Mouse (Mus musculus) lung, adult 2 months (tissue): ENCODE measurements at regions not wholly inside any gene's neighbourhood (a gene's known extent, or its start where the extent isn't known, plus 50 kb on each side); places are given as distances from the start of the nearest gene placed in this dataset.

Experiments used
- DNase-seq: peaks from one replicate; pipeline ENCODE4 v3.0.0; 2022
- H3K4me1 ChIP-seq: fragments of 200-500 bp; 2 replicates; pipeline ENCODE4 v1.6.1; 2011; ENCODE audit warnings: low read length; ENCODE audit not compliant: control insufficient read depth, insufficient read depth
- H3K4me3 ChIP-seq: fragments of 200-500 bp; replicated peaks from 2 replicates; pipeline ENCODE3; 2011; ENCODE audit warnings: low read depth, mild to moderate bottlenecking, control low read depth, low read length; ENCODE audit errors: extremely low read depth
- CTCF ChIP-seq: fragments of 200-500 bp; IDR thresholded peaks from 2 replicates; pipeline ENCODE4 v1.5.1; 2011; ENCODE audit warnings: mild to moderate bottlenecking, low read length, control low read depth; ENCODE audit not compliant: insufficient read depth
- POLR2A ChIP-seq: fragments of 200-500 bp; IDR thresholded peaks from 2 replicates; pipeline ENCODE4 v1.6.1; 2011; ENCODE audit warnings: low read depth, mild to moderate bottlenecking, control low read depth, low read length, borderline replicate concordance; ENCODE audit errors: extremely low read depth
- WGBS: fragments of 180-500 bp; shearing (Covaris S2); methylation state at CpG from one replicate; pipeline ENCODE4 v1.1.7; 2018; 5-methylcytosine and 5-hydroxymethylcytosine counted together

DNA sequence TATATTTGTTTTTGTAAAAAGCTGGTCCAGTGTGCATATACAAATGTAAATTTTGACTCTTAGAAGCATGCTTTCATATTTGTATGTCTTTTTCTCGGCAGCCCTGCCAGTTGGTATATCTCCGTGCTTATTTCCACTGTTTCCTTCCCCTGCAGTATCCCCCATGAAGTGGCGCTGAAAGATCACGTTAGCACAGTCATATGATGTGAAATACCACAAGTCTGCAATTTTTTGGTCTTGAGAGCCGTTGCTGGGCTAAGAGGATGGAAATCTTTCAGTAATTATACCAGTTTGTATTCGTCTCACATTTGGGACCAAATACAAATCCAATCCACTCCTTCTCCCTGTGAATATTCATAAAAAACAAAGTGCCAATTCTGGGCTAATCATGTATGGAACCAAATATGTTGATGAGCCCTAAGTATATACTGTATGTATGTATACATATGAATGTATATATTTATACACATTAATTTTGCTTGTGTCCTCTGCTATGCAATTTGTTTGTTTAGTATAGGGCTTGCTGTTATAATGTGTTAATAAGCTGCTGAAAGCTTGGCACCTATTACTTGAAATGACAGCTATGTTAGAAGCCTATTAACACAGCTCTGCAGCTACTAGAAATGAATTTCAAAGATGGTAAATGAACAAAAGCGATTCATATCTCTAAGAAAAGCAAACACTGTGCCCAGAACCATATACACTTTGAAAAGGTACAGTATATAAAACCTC is 283.8 kb upstream of the Dph6 start:
- TF ChIP-seq POLR2A (no peak), CTCF (no peak)
- DNase-seq: no peak
- Histone ChIP-seq H3K4me3 (no peak overlapping the region), H3K4me1 (no peaks in the 10 kb centered on the region)
- WGBS: 31% methylated on average over 7 of the region's 7 CpGs

DNA sequence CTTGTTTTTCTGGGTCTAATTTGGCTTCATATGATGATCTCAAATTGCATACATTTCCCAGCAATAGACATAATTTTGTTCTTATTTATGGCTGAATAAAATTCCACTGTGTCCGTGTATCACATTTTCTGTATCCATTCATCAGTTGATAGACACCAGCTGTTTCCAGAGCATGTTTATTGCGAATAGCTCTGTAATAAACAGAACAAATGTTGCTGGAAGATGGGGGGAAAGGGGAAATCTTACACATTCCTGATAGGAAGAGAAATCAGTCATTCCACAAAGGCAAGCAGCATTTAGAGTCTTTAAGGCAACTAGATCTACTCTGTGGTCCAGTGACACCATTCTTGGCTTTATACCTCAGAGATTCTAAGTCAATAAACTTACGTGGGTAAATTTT is 311.3 kb upstream of the Dph6 start:
- no peak overlapping the region for H3K4me3 ChIP-seq
- TF ChIP-seq CTCF: no peak
- TF ChIP-seq POLR2A: no peak
- DNase-seq: no peak
- no peaks in the 10 kb centered on the region for H3K4me1 ChIP-seq
- 70% methylated on average over 3 of the region's 3 CpGs for WGBS

DNA sequence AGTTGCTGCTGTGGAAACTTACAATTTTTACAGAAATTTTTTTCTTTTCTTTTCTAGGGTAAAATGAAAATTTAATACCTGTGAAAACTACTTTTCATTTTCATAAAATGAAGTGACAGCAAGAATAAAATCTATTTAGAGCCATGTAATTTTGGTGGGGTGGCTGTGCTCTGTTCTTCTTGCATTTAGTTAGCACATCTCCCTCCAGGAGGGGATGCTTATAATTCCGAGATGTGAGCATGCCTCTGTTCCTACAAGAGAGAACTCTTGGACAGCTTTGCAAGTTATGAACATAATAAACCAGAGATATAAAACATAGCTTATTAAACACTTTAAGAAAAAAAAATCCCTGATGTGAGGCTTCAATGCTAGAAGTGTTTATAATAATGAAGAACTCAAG is 313.9 kb upstream of the Dph6 start:
- TF ChIP-seq POLR2A: no peak
- TF ChIP-seq CTCF: no peak
- Histone ChIP-seq H3K4me3 (no peak overlapping the region), H3K4me1 (no peaks in the 10 kb centered on the region)
- no peak for DNase-seq
- 69% methylated on average over 1 of the region's 1 CpGs for WGBS

DNA sequence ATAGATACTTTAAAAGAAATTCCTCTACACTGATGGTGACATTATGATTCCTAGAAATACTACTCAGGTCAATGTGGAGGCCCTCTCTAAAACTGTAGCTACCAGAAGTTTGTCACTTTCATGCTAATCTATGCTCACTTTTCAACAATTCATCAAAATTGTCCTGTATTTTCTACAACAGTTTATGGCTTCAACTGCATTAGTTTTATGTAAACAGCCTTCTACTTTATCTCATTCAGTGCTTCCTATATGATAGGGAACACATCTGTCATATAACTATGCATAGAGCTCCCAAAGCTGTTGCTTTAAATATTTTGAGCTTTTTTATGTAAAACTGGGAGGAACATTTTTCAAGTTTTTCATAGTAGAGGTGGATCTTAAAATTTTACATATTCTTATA is 338.7 kb upstream of the Dph6 start:
- H3K4me1 ChIP-seq: no peaks in the 10 kb centered on the region
- TF ChIP-seq POLR2A (no peak), CTCF (no peak)
- no peak overlapping the region for H3K4me3 ChIP-seq
- DNase-seq: no peak

DNA sequence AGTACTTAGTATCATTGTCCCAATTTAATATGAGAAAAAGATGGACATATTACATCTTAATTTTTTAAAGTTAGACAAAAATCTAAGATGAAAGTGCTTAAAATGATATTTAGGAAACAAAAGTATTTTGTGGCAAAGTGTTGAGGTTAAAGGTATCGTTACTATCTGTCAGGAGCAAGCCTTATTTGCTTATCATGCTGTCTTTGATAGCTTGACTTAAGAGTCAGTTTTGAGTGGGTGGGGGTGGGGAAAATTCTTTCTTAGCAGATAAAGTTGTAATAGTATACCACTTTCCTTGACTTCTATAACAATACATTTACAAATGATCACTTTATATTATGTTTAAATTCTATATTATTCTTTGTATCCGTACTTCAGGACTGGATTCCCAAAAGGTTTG is 339.1 kb upstream of the Dph6 start:
- H3K4me3 ChIP-seq: no peak overlapping the region

DNA sequence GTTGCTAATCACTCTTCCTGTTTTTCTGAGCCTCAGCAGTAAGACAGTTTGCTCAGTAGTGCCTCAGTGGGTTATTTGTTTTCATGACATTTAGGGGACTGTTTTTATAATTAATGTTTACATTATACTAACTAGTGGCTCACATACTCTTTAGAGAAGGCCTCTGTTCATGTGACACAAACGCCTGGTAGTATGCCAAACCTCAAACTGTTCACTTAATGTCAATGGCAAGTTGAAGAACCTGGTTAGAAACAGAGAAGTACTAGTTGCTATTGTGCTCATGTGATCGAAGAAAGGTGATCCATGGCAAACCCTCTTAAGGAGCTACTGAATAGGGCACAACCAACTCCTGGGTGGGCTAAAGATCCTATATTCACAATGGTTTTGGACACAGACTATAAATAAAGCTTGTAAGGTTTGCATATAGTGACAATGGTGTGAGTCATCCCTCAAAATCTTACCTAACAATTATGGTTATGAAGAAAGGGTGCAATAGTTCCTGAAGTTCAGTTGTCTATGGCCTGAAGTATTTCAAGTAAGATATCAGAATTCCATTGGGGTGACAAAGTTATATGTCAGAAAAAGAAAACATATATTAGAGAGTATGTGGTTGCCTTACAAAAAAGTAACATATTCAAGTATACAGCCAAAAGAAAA is 340.1 kb upstream of the Dph6 start:
- H3K4me3 ChIP-seq: no peak overlapping the region
- TF ChIP-seq CTCF: no peak
- WGBS: 56% methylated on average over 2 of the region's 2 CpGs
- H3K4me1 ChIP-seq: no peaks in the 10 kb centered on the region
- no peak for DNase-seq

More for the DNA sequence above, 339.1 kb upstream of the Dph6 start:
- WGBS: 78% methylated on average over 2 of the region's 2 CpGs
- H3K4me1 ChIP-seq: no peaks in the 10 kb centered on the region
- no peak for DNase-seq
- TF ChIP-seq CTCF: no peak
- no peak for TF ChIP-seq POLR2A

DNA sequence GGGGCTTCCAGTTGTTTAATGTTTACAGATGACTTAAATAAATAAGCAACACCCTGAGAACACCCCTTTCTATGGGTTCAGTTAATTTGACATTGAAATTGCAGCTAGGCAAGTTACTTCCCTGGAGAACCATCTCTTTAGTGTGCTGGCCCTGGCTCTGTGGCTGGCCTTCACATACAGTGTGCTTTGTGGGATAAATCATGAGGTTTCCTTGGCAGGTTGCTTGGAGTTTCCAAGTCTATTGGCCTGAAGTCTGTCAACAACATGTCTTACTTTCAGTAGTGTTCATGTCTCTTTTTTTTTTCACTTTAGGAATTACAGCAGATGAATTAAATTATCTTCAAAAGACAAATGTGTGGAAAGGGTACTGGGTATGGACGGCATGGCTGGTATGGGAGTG is 359.2 kb upstream of the Dph6 start:
- DNase-seq: no peak
- Histone ChIP-seq H3K4me3 (no peak overlapping the region), H3K4me1 (no peaks in the 10 kb centered on the region)
- TF ChIP-seq CTCF (no peak), POLR2A (no peak)
- WGBS: 92% methylated on average over 1 of the region's 1 CpGs

DNA sequence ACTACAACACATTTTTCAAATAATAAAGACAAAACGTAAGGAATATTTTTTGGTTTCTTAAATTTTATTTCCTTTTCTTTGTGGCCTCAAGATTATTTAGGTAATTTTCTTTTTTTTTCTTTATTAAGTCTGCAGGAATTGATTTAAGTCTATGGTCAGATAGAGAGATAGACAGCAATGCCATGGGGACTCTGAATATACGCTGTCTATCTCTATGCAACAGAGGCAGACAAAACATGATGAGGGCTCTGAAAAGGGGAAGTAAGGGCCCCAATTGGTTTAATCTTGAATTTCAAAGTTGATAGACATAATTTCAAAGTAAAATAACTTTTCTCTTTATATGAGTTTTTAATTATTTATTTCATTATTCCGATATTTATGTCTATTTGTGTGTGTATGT is 372.0 kb upstream of the Dph6 start:
- no peak overlapping the region for H3K4me3 ChIP-seq
- WGBS: 89% methylated on average over 3 of the region's 3 CpGs
- no peak for DNase-seq
- no peak for TF ChIP-seq POLR2A
- TF ChIP-seq CTCF: no peak
- H3K4me1 ChIP-seq: no peaks in the 10 kb centered on the region

DNA sequence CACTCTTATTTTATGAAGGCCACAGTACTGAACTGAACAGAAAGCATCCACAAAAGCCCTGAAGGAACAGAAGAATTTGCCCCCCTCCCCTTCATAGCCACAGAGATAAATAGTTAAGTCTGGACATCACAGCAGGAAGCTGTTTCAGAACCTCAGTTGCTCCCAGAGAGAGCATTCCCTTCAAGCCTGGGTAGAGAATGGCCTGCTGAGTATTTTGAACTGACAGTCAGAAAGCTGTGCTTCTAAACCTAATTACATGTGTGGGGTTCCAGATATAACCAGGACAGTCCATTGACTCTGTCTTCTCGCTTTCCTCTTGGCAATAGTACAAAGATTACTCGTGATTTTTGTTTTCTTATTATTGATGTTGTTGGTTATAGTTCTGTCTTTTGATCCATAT is 376.4 kb upstream of the Dph6 start:
- TF ChIP-seq CTCF (no peak), POLR2A (no peak)
- Histone ChIP-seq H3K4me3 (no peak overlapping the region), H3K4me1 (no peaks in the 10 kb centered on the region)
- DNase-seq: no peak
- 53% methylated on average over 2 of the region's 2 CpGs for WGBS

DNA sequence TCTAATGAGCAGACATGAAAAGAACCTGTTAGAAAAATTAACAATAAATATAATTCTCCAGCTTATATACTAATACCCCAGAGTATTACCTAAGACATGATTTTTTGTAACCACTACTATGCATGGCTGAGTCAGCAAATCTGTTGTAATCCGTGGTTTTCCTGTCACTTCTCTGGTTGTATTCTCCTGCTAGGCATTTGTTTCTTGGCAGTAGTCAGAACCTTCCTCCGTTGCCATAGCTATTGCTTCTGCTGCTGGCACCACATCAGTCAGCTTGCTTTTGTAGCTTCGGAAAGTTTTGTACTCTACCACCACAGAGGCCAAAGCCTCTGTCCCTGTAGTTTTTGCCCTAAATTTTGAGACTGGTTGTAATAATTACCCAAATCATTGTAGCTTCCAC is 381.4 kb upstream of the Dph6 start:
- H3K4me3 ChIP-seq: no peak overlapping the region
- no peaks in the 10 kb centered on the region for H3K4me1 ChIP-seq
- 37% methylated on average over 3 of the region's 3 CpGs for WGBS
- TF ChIP-seq CTCF: no peak
- no peak for TF ChIP-seq POLR2A
- no peak for DNase-seq
